Mouse (Mus musculus) heart, embryonic 11.5 days (tissue): Measurements from ENCODE around the gene Fignl1. TPM values are rescaled to one million over a fixed set of nuclear protein-coding genes. Genes with fewer than 3 reads are reported as not detected.

Experiments used
- ATAC-seq: fragments of 200-750 bp; cut with Nextera tagmentation; replicated peaks from 2 replicates; pipeline ENCODE4 v1.8.0; 2017; ENCODE audit warnings: moderate library complexity; ENCODE audit not compliant: insufficient number of reproducible peaks, low FRiP score, low TSS enrichment
- H3K27ac ChIP-seq: fragments of 300-500 bp; sonication (generic); 2 replicates; pipeline ENCODE4 v1.5.1; 2014; ENCODE audit warnings: mild to moderate bottlenecking, low read depth, low read length
- H3K27me3 ChIP-seq: fragments of 300-500 bp; sonication (generic); 2 replicates; pipeline ENCODE4 v1.6.1; 2014; ENCODE audit warnings: mild to moderate bottlenecking, low read length, mixed read lengths; ENCODE audit not compliant: control insufficient read depth, insufficient read depth
- H3K36me3 ChIP-seq: fragments of 300-500 bp; sonication (generic); 2 replicates; pipeline ENCODE4 v1.6.1; 2014; ENCODE audit warnings: mild to moderate bottlenecking, low read length, moderate library complexity, mixed read lengths; ENCODE audit not compliant: control insufficient read depth, insufficient read depth
- H3K4me1 ChIP-seq: fragments of 300-500 bp; sonication (generic); 2 replicates; pipeline ENCODE4 v1.6.1; 2014; ENCODE audit warnings: low read length; ENCODE audit not compliant: control insufficient read depth, insufficient read depth
- H3K4me2 ChIP-seq: fragments of 300-500 bp; sonication (generic); 2 replicates; pipeline ENCODE4 v1.6.1; 2014; ENCODE audit warnings: mild to moderate bottlenecking, moderate library complexity
- H3K4me3 ChIP-seq: fragments of 300-500 bp; sonication (generic); 2 replicates; pipeline ENCODE4 v1.5.1; 2014; ENCODE audit warnings: low read depth, low read length
- H3K9ac ChIP-seq: fragments of 300-500 bp; sonication (generic); 2 replicates; pipeline ENCODE4 v1.6.1; 2014; ENCODE audit warnings: mild to moderate bottlenecking, low read depth, low read length, moderate library complexity
- H3K9me3 ChIP-seq: fragments of 300-500 bp; sonication (generic); replicated peaks from 2 replicates; pipeline ENCODE4 v1.6.1; 2016; ENCODE audit warnings: low read length; ENCODE audit not compliant: control insufficient read depth
- WGBS: fragments of 180-500 bp; shearing (Covaris S2); extraction: QIAGEN DNeasy Blood & Tissue Kit; methylation state at CpG from one replicate; pipeline ENCODE4 v1.1.7; 2014; ENCODE audit not compliant: insufficient replicate concordance; 5-methylcytosine and 5-hydroxymethylcytosine counted together
- polyA plus RNA-seq: library from polyadenylated mRNA; unstranded; fragments of >200 nt; fragmentation: Nextera tagmentation; extraction: Ambion mirVana; gene quantifications from 2 replicates; pipeline ENCODE4 v1.2.1, GENCODE M21; 2014

The Fignl1 gene
- polyA plus RNA-seq, 1 experiment from 2014 or later: 73.1 TPM

GRCm38 (mm10) chr11:11774893-11775292 lies 33.9 kb downstream of the Fignl1 start:
- H3K9ac ChIP-seq: no peak overlapping the region
- no peaks in the 10 kb centered on the region for H3K36me3 ChIP-seq
- H3K27me3 ChIP-seq: no peaks in the 10 kb centered on the region
- no peak for ATAC-seq
- H3K27ac ChIP-seq: no peak overlapping the region
- no peaks in the 10 kb centered on the region for H3K4me1 ChIP-seq
- no peaks in the 10 kb centered on the region for H3K9me3 ChIP-seq
- H3K4me2 ChIP-seq: no peak overlapping the region
- no peak overlapping the region for H3K4me3 ChIP-seq
- 87% methylated on average over 5 of the region's 5 CpGs for WGBS

- 90% methylated on average over 4 of the region's 4 CpGs for WGBS
- Histone ChIP-seq H3K4me2 (no peak overlapping the region), H3K27ac (no peak overlapping the region), H3K27me3 (no peaks in the 10 kb centered on the region), H3K9me3 (no peaks in the 10 kb centered on the region), H3K4me3 (no peak overlapping the region), H3K9ac (no peak overlapping the region), H3K36me3 (no peaks in the 10 kb centered on the region), H3K4me1 (no peaks in the 10 kb centered on the region)
- no peak for ATAC-seq
These were observed 34.4 kb downstream of the Fignl1 start for GRCm38 (mm10) chr11:11774384-11774783.

DNA sequence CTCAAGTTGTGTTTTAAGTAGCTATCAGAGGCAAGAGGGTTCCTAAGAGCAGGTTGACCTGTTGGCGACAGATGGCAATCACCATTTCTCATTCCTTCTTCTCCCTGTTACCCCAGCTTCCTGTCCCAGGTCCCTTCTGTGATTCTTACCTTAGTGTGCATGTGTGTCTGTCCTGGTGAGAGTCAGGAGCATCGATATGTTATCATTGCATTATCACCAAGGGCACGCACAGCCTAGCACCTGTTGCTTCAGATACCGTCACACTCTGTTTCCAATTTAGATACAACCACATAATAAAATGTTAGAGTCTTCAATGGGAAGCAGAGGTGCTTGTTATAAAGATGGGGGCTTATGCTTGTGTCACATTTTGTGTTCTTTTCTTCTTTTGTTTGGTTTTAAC lies 36.6 kb downstream of the Fignl1 start:
- Histone ChIP-seq H3K27ac (no peak overlapping the region), H3K9ac (no peak overlapping the region), H3K36me3 (no peaks in the 10 kb centered on the region), H3K4me3 (no peak overlapping the region), H3K4me2 (no peak overlapping the region), H3K4me1 (no peaks in the 10 kb centered on the region), H3K27me3 (no peaks in the 10 kb centered on the region), H3K9me3 (no peaks in the 10 kb centered on the region)
- ATAC-seq: no peak
- WGBS: 89% methylated on average over 4 of the region's 4 CpGs

DNA sequence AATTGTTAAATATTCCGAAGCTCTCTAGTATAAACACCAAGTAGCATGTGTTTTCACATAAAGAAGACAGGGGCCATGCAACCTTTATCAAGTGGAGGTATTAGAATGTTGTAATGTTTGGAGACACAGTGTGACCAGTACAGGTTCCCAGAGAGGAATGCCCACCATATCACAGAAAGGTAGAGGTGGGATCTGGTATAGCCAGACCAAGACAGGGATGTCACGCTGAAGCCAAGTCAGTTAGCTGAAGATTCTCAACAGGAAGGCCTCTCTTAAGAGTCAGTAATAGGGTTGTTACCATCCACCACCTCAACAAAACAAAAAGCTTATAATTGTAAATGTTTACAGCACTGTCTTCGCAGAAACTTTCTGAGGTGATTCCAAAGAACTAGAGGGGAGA lies 38.1 kb downstream of the Fignl1 start:
- 86% methylated on average over 3 of the region's 3 CpGs for WGBS

GRCm38 (mm10) chr11:11769281-11769680 lies 39.5 kb downstream of the Fignl1 start:
- 92% methylated on average over 20 of the region's 20 CpGs for WGBS
- no peak overlapping the region for H3K9ac ChIP-seq
- H3K4me2 ChIP-seq: no peak overlapping the region
- no peak for ATAC-seq
- no peaks in the 10 kb centered on the region for H3K4me1 ChIP-seq
- H3K36me3 ChIP-seq: no peaks in the 10 kb centered on the region
- no peaks in the 10 kb centered on the region for H3K9me3 ChIP-seq
- no peak overlapping the region for H3K4me3 ChIP-seq
- H3K27ac ChIP-seq: no peak overlapping the region
- no peaks in the 10 kb centered on the region for H3K27me3 ChIP-seq

More for the DNA sequence above, 38.1 kb downstream of the Fignl1 start:
- Histone ChIP-seq H3K4me1 (no peaks in the 10 kb centered on the region), H3K9ac (no peak overlapping the region), H3K27ac (no peak overlapping the region), H3K4me2 (no peak overlapping the region), H3K36me3 (no peaks in the 10 kb centered on the region), H3K4me3 (no peak overlapping the region), H3K9me3 (no peaks in the 10 kb centered on the region), H3K27me3 (no peaks in the 10 kb centered on the region)
- no peak for ATAC-seq

GRCm38 (mm10) chr11:11768057-11768456 lies 40.7 kb downstream of the Fignl1 start:
- no peak overlapping the region for H3K9ac ChIP-seq
- H3K9me3 ChIP-seq: no peaks in the 10 kb centered on the region
- no peak overlapping the region for H3K4me3 ChIP-seq
- H3K27me3 ChIP-seq: no peaks in the 10 kb centered on the region
- H3K27ac ChIP-seq: no peak overlapping the region
- H3K4me1 ChIP-seq: no peaks in the 10 kb centered on the region
- 79% methylated on average over 2 of the region's 2 CpGs for WGBS
- no peak for ATAC-seq
- no peaks in the 10 kb centered on the region for H3K36me3 ChIP-seq
- no peak overlapping the region for H3K4me2 ChIP-seq

DNA sequence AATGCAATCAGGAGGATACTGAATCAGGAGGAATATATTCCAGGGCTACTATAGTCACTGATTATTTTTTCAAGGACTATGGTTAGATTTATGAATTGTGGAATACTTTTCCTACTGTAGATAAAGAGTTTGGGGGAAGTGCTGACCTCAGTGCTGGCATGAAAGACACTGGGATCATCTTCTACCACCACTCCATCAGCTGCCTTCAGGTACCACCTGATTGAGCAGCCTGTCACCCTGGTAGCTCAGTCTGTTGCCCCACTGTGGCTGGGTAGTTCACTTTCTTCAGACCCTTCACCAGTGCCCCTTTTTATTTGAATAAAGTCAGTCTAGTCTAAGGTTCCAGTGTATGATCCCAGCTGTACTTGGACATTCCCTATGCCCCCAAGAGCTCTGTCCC lies 42.0 kb downstream of the Fignl1 start:
- Histone ChIP-seq H3K4me3 (no peak overlapping the region), H3K9me3 (no peaks in the 10 kb centered on the region), H3K36me3 (no peaks in the 10 kb centered on the region), H3K27me3 (no peaks in the 10 kb centered on the region), H3K27ac (no peak overlapping the region), H3K4me2 (no peak overlapping the region), H3K9ac (no peak overlapping the region), H3K4me1 (no peaks in the 10 kb centered on the region)
- no peak for ATAC-seq

DNA sequence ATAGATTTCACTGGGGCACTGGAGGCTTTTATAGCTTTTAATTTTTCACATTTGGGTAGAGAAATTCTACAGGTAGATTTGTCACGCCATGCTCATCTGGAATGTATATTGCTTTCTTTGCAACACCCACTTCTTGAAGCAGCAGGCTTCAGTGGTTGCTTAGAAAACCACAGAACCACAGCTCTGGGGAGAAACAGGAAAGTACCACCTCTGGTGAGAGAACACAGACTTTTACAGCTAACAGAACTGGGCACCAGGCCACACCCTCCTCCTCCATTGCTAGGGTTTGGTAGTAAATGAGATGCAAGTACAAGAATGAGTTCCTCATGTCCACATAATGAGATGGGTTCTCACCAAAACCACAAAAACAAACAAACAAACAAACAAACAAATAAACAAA lies 42.7 kb downstream of the Fignl1 start:
- Histone ChIP-seq H3K9ac (no peak overlapping the region), H3K27ac (no peak overlapping the region), H3K4me3 (no peak overlapping the region), H3K4me1 (no peaks in the 10 kb centered on the region), H3K9me3 (no peaks in the 10 kb centered on the region), H3K27me3 (no peaks in the 10 kb centered on the region), H3K4me2 (no peak overlapping the region), H3K36me3 (no peaks in the 10 kb centered on the region)
- ATAC-seq: no peak
- 75% methylated on average over 1 of the region's 1 CpGs for WGBS

- WGBS: 88% methylated on average over 1 of the region's 1 CpGs
These were observed 43.3 kb downstream of the Fignl1 start for GRCm38 (mm10) chr11:11765414-11765813.

More at GRCm38 (mm10) chr11:11765414-11765813, 43.3 kb downstream of the Fignl1 start:
- Histone ChIP-seq H3K9me3 (no peaks in the 10 kb centered on the region), H3K9ac (no peak overlapping the region), H3K4me2 (no peak overlapping the region), H3K36me3 (no peaks in the 10 kb centered on the region), H3K27ac (no peak overlapping the region), H3K4me1 (no peaks in the 10 kb centered on the region), H3K27me3 (no peaks in the 10 kb centered on the region), H3K4me3 (no peak overlapping the region)
- no peak for ATAC-seq
